Mouse (Mus musculus) mesoderm, embryonic 11.5 days (tissue): ENCODE results near the gene Cope.

ENCODE experiments used
- DNase-seq: peaks from one replicate; pipeline ENCODE4 v3.0.0-alpha.2; 2012; ENCODE audit warnings: low read depth, low spot score

The Cope gene

DNA sequence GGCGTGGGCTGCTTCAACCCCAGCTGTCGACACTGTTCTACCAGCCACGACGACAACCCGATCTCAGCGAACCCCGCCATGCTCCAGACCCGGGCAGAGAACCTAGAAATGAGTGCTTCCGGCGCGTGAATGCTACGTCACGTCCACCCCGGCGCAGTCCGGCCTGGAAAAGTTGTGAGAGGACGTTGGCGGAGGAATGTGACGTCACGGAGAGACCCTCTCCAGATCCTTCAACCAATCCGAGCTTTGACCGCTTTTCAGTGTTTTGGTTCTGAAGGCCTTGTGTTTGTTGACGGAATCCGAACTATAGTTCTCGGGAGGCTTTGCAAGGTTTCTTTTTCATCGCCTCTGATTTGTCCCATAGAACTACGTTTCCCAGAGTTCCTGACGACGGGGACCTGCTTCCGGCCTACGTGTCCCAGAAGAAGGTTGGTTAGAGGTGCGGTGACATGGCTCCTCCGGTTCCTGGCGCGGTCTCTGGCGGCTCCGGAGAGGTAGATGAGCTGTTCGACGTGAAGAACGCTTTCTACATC is at the start of gene Cope, which contains the start of gene Ddx49:
Cope (plus strand) TSS at position 161 of the 533 bp plus-strand sequence.
Ddx49 (minus strand) TSS at position 132 of the 533 bp plus-strand sequence.
- DNase-seq, result peak; percentile 95

DNA sequence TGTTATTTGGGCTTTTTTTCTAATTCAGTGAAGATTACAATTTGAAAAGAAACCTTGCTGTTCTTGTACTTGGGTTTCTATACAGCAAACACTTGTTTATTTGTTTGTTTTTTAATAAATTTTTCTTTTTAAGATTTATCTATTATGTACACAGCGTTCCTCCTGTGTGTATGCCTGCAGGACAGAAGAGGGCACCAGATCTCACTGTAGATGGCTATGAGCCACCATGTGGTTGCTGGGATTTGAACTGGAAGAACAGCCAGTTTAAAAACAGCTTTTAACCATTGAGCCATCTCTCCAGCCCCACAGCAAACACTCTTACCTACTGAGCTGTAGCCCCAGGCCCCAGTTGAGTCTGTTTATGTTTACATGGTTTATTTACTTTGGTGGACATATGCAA is 47.7 kb upstream of the Cope start:
- DNase-seq, result no peak

DNA sequence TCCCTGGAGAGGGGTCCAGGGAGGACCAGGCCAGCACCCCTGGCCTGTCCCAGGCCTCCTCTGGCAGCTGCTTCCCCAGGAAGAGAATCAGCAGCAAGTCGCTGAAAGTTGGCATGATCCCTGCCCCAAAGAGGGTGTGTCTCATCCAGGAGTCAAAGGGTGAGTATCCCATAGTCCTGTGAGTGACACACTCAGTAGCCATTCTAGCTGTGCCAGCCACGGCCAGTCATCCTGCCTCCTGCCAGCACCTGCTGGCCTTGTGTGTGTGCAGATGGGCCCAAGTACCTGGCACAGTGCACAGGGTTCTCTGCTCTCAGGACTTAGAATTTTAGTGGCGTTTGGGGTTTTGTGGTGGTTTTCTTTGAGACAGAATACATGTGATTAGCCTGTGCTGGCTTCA is 44.9 kb upstream of the Cope start:
- DNase-seq, result no peak

DNA sequence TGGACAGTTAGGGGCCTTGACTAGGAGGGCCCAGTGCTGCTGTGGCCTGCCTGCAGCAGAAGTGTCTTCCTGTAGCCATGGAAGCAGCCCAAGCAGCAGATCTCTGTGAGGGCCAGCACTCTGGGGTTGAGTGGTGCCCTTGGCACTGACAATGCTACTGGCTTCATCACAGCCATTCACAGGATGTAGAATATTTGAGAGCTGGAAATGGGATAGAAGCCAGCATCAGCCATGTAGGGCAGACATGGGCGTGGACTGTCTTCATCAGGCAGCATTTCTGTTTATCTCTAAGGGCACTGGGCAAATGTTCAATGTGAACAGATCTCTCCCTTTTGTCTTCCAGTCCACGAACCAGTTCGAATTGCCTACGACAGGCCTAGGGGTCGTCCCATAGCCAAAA is 43.7 kb upstream of the Cope start:
- no peak for DNase-seq

DNA sequence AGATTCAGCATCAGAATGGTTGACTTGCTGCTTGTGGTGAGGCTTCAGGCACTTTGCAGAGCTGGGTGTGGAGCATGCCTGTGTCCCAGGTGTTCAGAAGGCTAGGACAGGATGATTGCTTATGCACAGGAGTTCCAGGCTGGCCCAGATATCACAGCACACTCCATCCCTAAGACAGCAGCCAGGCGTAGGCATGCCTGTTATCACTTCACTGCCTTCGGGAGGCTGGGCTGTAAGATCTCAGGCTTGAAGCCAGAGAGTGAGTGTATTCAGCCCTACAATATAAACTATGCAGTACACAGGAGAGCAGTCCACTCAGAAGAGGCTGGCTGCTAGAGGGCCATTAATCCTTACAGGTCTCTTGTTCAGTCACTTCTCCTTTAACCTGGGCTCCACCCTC is 43.3 kb upstream of the Cope start:
- DNase-seq, result no peak

DNA sequence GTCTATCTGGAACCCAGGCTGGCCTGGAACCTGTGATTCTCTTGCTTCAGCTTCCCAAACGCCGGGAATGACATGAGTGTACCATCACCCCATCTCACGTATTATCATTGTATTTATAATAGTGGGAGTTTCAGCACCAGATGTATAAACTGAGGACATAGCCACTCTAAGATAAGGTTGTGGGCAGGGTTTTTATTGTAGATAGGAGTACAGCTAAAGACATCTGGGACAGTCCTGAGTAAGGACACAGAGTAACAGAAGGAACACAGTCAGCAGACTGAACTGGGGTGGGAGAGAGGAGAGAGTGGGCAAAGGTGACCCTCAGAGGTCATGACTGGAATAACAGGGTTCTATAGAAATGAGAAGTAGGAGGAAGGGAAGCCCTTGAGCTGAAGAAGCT is 34.6 kb upstream of the Cope start:
- no peak for DNase-seq

DNA sequence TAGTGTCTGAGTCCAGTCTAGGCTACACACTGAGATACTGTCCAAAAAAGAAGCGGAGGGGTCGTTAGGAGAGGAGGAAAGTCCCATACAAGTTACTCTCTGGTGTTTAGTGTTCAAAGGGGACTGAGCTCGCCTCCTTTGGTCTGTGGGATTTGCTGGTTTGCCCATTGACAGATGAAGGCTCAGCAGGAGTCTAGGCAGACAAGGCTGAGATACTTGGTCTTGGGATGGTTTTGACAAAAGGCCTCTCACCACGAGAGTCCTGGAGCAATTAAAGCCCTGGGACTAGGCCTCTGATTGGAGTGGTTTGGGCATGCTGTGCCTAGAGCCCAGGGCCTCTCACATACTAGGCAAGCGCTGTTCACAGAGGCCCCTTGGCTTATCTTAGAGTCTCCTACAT is 34.0 kb upstream of the Cope start:
- DNase-seq, result no peak

DNA sequence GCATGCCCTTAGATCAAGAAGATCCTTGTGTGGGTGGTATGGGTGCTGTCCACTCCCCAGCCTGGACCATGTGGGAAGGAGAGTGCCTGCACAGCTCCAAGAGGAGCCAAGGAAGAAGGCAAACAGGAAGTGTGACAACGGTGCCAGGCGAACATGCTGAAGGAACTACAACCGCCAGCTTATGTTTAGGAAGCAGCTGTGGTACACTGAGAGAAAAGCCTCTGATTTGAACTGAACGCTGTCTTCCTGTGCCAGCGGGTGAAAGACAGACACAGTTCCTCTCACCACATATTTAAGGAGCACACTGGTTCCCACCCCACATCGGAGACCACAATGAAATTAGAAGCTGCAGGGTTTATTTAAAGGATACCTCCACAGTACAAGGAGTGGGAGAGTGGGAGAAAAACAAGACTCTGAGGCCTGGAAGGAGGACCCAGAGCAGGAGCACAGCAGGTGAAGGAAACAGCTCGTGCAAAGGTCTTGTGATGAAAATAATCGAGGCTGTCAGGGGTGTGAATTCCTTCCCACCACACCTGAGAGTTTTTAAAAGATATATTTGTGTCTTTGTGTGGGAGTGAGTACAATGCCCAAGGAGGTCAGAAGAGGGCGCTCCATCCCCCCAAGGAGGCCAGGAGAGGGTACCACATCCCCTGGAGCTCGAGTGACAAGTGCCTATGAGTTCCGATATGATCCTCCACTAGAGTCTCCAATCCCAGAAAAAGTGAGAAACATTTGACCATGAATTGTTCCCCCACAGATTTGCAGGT is 33.3 kb upstream of the Cope start:
- DNase-seq, result peak; percentile 28

DNA sequence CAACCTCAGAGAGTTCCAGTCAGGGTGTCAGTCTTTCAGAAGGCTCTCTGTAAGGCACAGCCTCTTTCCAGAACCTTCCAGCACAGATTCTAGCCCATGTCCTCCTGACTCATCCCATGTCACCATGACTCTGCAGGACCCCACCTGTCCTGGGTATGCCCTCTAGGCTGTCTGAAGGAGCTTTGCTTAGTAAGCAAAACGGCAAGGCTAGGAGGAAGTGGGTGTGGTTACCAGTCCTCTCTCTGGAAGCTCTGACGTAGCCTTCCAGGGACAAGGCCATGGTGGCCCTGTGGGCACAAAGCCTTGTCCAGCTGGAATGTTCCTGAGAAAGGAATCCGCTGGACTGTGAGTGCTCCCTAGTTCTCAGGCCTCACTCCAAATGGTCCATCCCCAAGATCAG is 29.4 kb upstream of the Cope start:
- DNase-seq, result no peak

DNA sequence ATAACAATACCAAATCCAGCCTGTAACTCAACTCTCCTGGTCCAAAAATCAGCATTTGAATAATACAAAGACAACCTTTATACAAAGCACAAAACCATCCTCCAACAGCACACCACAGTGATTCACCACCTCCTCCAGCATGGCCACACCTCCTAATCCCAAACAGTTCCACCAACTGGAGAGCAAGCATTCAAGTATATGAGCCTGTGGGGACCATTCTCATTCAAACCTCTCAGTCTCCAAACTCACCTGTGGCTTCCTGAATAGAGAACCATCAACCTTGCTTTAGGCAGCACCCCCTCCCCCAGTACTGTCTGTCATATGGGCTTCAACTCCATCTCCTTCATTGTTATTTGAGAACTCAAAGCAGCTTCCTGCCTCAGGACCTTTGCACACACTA is 28.0 kb upstream of the Cope start:
- no peak for DNase-seq

DNA sequence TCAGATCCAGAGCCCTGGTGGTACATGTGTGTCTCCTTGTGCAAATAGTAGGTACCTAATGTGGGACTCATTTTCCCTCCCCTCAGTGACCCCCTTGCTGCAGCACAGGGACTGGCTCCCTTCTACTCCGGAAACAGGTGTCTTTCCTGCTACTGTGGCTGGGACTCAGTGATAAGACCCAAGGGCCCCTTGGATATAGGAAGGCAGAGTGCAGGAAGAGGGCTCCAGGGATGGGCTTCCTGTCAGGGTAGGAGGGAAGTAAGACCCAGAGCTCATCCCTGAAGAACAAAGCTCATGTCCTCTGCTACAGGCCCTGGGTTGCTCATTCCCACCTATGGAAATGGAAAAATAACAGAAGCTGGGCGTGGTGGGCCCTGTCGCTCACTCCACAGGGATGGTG is 25.8 kb upstream of the Cope start:
- no peak for DNase-seq

DNA sequence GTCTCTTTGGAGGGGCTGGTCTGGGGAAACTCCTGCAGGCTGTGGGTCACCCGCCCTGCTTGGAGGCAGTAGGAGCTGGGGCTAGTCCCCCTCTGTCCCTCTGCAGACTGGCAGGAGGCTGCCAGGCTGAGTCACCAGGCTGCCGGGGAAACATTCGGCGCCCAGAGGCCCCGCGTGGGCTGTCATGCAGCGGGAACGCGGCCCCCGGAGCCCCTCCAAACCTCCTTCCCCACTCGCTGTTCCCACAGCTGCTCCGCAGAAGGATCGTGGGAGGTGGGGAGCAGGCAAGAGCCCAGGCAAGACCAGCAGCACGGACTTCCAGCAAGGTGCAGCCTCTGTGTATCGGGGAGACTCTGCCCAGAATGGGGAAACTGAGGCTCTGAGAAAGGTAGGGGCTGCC is 24.1 kb upstream of the Cope start:
- DNase-seq, result no peak

DNA sequence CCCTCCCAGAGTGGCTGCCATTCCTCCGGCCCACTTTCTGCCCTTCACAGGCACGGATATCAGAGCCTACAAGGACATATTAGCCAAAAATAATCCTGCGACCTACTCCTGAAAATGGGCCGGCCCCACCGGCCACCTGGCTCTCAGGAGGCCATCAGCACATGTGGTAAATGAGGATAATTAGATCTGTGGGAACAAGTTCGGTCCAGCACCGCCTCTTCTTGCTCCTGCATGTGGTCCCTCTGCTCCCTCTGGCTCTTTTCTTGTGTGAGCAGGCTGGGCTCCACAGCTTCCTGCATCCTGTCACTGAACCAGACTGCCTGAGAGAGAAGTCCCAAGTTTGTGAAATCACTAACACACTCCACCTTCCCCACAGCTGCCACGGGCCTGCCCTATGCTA is 23.1 kb upstream of the Cope start:
- no peak for DNase-seq

DNA sequence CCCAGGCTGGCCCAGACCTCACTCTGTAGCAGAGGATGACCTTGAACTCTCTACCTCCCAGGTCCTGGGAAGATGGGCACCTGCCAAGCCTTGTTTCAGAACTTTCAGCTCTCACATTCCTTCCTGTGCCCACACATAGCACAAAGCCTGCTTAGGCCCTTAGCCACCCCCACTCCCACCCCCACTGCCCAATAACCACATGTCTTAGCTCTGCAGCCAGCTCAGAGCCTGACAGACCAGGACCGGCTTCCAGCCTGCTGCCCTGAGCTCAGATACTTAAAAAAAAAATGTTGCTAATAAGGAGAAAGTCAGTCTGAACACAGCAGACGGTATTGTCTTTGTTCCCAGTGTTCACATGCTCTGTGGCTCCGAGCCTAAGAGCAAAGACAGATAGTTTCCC is 21.3 kb upstream of the Cope start:
- DNase-seq, result no peak

DNA sequence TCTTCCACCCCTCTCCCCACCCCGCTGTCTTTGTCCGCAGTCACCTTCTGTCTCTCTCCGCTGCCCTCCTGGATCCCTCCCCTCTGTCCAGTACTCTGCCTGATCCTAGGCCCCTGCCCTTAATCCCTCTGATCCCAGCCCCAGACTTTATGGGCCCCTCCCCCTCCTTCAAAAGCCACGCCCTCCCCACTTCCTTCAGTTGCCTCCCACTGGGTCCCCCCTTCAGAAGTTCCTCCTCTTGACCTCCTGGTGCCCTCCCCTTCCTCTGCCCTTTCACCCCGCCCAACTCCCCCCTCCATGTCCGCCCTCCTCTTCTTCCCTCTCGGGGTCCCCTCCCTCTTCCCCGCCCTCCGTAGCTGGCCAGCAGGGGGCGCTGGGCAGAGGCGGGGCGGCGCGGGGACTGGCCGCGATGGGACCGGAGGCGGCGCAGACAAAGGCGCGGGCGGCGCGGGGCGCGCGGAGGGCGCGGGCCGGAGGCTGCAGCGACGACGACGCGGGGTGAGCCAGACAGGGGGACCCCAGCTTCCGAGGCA is 19.6 kb upstream of the Cope start, which contains the start of gene Homer3:
Homer3 (plus strand) TSS at position 225 of the 533 bp plus-strand sequence.
- peak; percentile 94 for DNase-seq

DNA sequence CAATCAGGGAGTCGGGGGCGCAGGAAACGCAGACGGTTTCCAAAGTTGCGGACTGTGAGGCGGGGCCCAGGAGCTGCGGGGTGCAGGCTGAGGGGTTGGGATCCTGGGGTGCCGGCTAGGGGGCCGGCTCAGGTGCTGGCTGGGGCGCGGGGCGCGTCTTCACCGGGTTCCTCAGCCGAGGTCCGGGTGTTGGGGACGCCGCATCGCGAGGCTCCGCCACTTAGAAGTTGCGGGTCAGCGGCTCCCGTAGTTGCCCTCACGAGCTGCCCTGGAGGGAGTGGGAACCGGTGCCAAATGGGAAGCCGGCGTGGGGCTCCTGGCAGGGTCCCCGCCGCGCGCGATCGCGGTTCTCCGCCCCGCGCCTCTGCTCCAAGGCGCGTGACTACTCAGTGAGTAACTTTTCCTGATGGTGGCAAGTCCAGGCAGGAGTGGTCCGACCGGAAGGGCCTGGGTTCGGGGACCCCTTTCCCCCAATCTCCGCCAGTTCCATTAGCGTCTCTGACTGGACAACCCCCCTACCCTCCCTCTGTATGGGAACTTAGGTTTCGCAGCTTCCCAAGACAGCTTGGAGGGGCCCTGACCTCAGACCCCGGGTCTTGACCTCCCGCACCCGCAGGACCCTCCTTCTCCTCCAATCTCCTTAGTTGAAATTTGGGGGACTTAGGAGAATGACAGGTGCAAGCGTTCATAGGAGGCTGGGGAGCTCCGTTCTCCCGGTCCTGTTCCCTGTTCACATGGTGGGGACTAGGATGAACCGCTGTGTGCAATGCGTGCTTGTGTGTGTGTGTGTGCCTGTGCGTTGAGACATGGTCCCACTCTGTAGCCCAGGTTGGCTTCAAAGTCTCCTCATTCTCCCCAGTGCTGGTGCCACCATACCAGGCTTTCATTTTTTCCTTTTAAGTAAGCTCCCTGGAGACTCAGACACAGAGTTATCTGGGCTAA is 18.9 kb upstream of the Cope start:
- DNase-seq, result peak; percentile 17

DNA sequence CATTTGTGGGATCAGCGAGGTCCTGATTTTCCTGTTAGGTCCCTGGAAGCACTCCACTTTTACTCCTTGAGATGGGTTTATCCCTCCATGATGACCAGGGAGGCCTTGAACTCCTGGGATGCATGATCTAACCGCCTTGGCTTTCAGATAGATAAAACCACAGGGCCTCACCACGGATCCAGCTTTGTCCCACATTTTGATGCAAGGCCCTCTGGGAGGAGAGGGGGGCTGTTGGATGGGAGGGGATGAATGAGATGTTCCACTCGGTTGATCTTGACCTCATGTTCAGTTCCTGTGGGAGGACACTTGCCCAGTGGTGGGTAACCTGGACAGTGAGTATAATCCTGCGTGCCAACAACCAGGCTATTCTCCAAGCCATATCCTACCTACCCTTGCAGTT is 17.9 kb upstream of the Cope start:
- DNase-seq, result no peak

DNA sequence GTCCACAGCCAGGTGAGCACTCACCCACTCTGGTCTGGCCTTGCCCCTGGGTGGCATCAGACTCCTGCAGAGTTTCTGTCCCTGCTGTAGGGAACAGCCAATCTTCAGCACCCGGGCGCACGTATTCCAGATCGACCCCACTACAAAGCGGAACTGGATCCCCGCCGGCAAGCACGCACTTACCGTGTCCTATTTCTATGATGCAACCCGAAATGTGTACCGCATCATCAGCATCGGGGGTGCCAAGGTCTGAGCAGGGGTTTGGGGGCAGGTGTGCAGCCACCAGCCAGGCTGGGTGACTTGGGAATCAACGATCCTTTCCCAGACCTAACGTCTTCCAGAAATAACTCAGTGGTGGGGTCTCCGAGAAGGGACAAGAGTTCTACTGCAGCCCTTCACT is 17.0 kb upstream of the Cope start:
- DNase-seq, result no peak

DNA sequence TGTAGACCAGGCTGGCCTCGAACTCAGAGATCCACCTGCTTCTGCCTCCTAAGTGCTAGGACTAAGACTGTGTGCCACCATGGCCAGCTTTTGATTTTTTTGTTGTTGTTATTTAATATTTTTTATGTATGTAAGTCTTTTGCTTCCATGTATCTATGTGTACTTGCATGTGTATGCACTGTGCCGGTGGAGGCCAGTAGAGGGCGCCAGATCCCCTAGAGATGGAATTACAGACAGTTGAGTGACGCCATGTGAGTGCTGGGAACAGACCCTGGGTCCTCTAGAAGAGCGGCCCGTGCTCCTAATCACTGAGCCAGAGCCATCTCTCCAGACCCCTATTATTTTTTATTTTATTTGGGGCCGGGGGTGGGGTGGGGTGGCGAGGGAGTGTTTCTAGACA is 15.6 kb upstream of the Cope start:
- no peak for DNase-seq

DNA sequence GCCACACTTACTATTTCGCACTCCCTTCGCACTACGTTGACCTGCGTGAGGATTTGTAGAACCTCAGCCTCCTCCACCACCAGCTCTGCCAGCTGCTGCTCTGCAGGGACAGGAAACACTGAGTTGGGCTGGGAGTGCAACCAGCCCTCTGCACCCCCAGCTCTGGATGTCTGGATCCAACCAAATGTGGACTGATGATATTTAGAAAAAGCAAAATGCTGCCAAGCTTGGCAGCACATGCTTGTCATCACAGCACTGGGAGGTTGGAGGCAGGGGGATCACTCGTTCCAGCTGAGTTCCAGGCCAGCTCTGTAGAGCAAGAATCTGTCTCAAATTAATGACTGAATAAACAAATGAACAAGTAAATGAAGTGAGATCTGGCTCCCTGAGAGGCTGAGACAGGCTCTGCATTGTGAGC is 8.3 kb upstream of the Cope start:
- DNase-seq, result no peak

DNA sequence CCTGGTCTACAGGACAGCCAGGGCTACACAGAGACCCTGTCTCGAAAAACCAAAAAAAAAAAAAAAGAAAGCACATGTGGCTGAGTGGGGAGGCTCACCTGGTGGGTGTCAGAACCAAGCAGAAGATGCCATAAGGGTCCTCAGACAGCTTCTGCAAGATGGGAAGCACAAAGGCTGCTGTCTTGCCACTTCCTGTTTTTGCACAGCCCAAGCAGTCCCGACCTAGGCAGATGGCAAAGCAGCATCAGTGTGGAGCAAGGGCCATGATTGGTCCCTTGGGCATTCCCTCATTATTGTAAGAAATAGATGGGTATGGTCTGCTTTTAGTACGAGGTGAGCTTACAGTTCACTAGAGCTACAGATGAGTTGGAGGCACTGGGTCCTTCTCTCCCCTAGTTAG is 1.4 kb upstream of the Cope start:
- DNase-seq, result no peak

DNA sequence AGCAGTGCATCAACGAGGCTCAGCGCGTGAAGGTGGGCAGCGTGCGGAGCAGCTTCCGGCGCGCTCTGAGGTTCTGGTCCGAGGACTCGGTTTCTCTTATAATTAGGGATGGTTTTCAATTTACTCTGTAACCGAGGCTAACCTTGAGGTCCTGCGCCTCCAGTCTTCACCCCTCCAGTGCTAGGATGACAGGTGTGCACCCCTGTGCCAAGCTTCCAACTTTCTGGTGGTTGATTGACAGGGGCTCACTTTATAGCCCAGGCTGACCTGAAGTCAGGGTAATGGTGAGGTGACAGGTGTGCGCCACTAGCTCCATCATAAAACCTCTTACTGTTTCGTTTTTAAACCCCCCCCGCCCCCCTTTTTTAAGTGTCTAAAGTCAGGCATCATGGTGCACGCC is 583 bp downstream of the Cope start:
- DNase-seq, result no peak
